Mouse (Mus musculus) G1E (cell line): ENCODE data around the gene Gm36210.

Experiments
- CTCF ChIP-seq: IDR thresholded peaks from 2 replicates; pipeline ENCODE4 v1.5.1; 2012; ENCODE audit warnings: low read depth, low read length, inconsistent platforms, mixed read lengths
- GATA1 ChIP-seq: IDR thresholded peaks from 2 replicates; pipeline ENCODE4 v1.6.1; 2012; ENCODE audit warnings: borderline replicate concordance, low read length, inconsistent platforms, mixed read lengths

DNA sequence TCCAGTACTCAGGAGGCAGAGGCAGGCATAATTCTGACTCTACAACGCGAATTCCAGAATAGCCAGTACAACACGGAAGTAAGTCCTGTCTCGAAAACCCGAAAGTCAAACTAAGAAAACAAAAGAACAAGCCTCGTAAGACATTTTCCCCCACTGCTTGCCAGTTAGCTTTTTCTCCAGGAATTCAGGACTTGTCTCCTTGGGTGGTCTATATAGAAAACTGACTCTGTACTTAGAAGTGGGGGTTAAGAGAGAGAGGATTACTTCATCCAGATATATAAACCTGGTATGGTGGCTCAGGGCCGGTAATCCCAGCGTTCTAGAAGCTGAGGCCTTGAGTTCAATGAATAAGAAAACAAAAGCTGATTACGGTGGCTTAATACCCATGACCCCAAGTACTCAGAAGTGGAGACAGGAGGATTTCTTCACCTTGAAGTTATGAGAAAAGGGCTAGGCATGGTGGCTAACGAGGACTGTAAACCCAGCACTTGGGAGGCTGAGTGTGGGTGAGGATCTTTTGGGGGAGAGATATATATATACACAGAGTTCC is 39.6 kb downstream of the Gm36210 start:
- TF ChIP-seq GATA1 (no peak), CTCF (no peak)
